ENCODE assay signal across 24 mouse cellular contexts in genomic region chr10:5110773-5111172, GRCm38 (mm10). TPM values are rescaled to one million over a fixed set of nuclear protein-coding genes. Genes with fewer than 3 reads are reported as not detected.
DNase-seq lines count a peak whose midpoint lies in the region; ATAC-seq and TF ChIP-seq lines count a peak whose summit lies in the region.
"Had no signal": no experiment of that assay in that cellular context is flagged by ENCODE, and none has a peak within 500 bp of the region (broad histone marks: within the 10 kb centered on the region; RNA-seq: fewer than 3 reads in every experiment).

No protein-coding gene starts in this region.

- peaks cover 76% of the 10 kb centered on the region for H3K36me3 ChIP-seq in heart, embryonic 10.5 days
- H3K36me3 ChIP-seq in heart, adult 2 months (ENCODE audit: control insufficient read depth, insufficient read depth, low read length), result no peaks in the 10 kb centered on the region
- H3K36me3 ChIP-seq in liver, embryonic 12.5 days, result peaks cover 49% of the 10 kb centered on the region
- peaks cover 23% of the 10 kb centered on the region for H3K36me3 ChIP-seq in kidney, embryonic 15.5 days
- H3K36me3 ChIP-seq: midbrain, embryonic 10.5 days had no signal

- ATAC-seq in liver, embryonic 12.5 days, result no peak
- ATAC-seq in kidney, embryonic 15.5 days (replicated peaks; ENCODE audit: low FRiP score), result no peak
- ATAC-seq: forebrain, embryonic 14.5 days; intestine, embryonic 15.5 days; liver, postnatal 0 days had no signal

- peak; percentile 22 for DNase-seq in heart, embryonic 10.5 days (ENCODE audit: low spot score)
- no peak for DNase-seq in heart, adult 2 months
- peak; percentile 23 for DNase-seq in ovary, adult 18-20 months (ENCODE audit: low spot score)
- no peak for DNase-seq in ovary, postnatal 10 days (ENCODE audit: low spot score)
- DNase-seq: adrenal gland, postnatal 36 days; cerebellum, adult 2 months; heart, postnatal 14 days; layer of hippocampus, postnatal 36 days; liver; liver, postnatal 0 days; lung, postnatal 4 days; spleen, adult 18-20 months; thymus, postnatal 36 days had no signal

- intact Hi-C loops in heart, adult 2 months (cut with DNase I), result no loop called here

- H3K4me2 ChIP-seq in liver, embryonic 12.5 days, result no peak overlapping the region
- H3K4me2 ChIP-seq in kidney, embryonic 15.5 days, result no peak overlapping the region
- H3K4me2 ChIP-seq: hindbrain, embryonic 14.5 days; intestine, embryonic 15.5 days; neural tube, embryonic 13.5 days had no signal

- H3K9ac ChIP-seq in heart, adult 2 months (ENCODE audit: low read depth, low read length), result no peak overlapping the region
- no peak overlapping the region for H3K9ac ChIP-seq in liver, embryonic 12.5 days
- no peak overlapping the region for H3K9ac ChIP-seq in kidney, embryonic 15.5 days
- H3K9ac ChIP-seq: hindbrain, embryonic 14.5 days; intestine, embryonic 15.5 days; liver, postnatal 0 days; neural tube, embryonic 13.5 days had no signal

- H3K79me2 ChIP-seq in heart, adult 2 months (replicated peaks; ENCODE audit: control insufficient read depth, insufficient read depth, low read length), result no peaks in the 10 kb centered on the region; the same call in 1 of the 2 replicates

- 82% methylated on average over 5 of the region's 5 CpGs for WGBS in heart, embryonic 10.5 days
- 68% methylated on average over 5 of the region's 5 CpGs for WGBS in heart, adult 2 months
- 84% methylated on average over 5 of the region's 5 CpGs for WGBS in liver, embryonic 12.5 days (ENCODE audit: insufficient replicate concordance)
- WGBS in kidney, embryonic 15.5 days, result 77% methylated on average over 5 of the region's 5 CpGs

- H3K27ac ChIP-seq in heart, embryonic 10.5 days, result no peak overlapping the region
- H3K27ac ChIP-seq in heart, adult 2 months, result no peak overlapping the region
- H3K27ac ChIP-seq in embryonic fibroblast, embryonic 13.5 days (ENCODE audit: insufficient read depth, low read length), result peak overlapping the region; percentile 62
- no peak overlapping the region for H3K27ac ChIP-seq in liver, embryonic 12.5 days
- no peak overlapping the region for H3K27ac ChIP-seq in kidney, embryonic 15.5 days
- H3K27ac ChIP-seq: hindbrain, embryonic 14.5 days; intestine, embryonic 15.5 days; midbrain, embryonic 10.5 days; neural tube, embryonic 13.5 days had no signal

- H3K4me3 ChIP-seq in heart, embryonic 10.5 days, result no peak overlapping the region
- H3K4me3 ChIP-seq in heart, adult 2 months, result no peak overlapping the region
- H3K4me3 ChIP-seq in embryonic fibroblast, embryonic 13.5 days (ENCODE audit: insufficient read depth, low read length), result no peak overlapping the region
- H3K4me3 ChIP-seq in liver, embryonic 12.5 days, result no peak overlapping the region
- H3K4me3 ChIP-seq in kidney, embryonic 15.5 days (replicated peaks), result no peak overlapping the region
- H3K4me3 ChIP-seq: intestine, embryonic 15.5 days; midbrain, embryonic 10.5 days; neural tube, embryonic 13.5 days had no signal

- TF ChIP-seq CTCF in heart, adult 2 months (IDR thresholded peaks at IDR 0.05), result no peak
- no peak for TF ChIP-seq CTCF in embryonic fibroblast, embryonic 13.5 days (IDR thresholded peaks at IDR 0.05; ENCODE audit: borderline replicate concordance, insufficient read depth, low read length)

- H3K9me3 ChIP-seq in heart, embryonic 10.5 days, result no peaks in the 10 kb centered on the region
- no peaks in the 10 kb centered on the region for H3K9me3 ChIP-seq in liver, embryonic 12.5 days (replicated peaks)
- H3K9me3 ChIP-seq in kidney, embryonic 15.5 days (replicated peaks), result no peaks in the 10 kb centered on the region
- H3K9me3 ChIP-seq: intestine, embryonic 15.5 days; midbrain, embryonic 10.5 days; neural tube, embryonic 13.5 days had no signal

- no peaks in the 10 kb centered on the region for H3K4me1 ChIP-seq in heart, embryonic 10.5 days
- H3K4me1 ChIP-seq in heart, adult 2 months (ENCODE audit: control insufficient read depth, insufficient read depth, low read length), result 0 out of 2 replicates have a peak, but pooled peaks cover 1% of the 10 kb centered on the region
- peaks cover 5% of the 10 kb centered on the region; the same call in 1 of the 2 replicates for H3K4me1 ChIP-seq in embryonic fibroblast, embryonic 13.5 days (ENCODE audit: control insufficient read depth, insufficient read depth, low read length)
- no peaks in the 10 kb centered on the region for H3K4me1 ChIP-seq in liver, embryonic 12.5 days
- no peaks in the 10 kb centered on the region for H3K4me1 ChIP-seq in kidney, embryonic 15.5 days
- H3K4me1 ChIP-seq: intestine, embryonic 15.5 days; midbrain, embryonic 10.5 days; neural tube, embryonic 13.5 days had no signal

- no peak for TF ChIP-seq EP300 in heart, adult 2 months (IDR thresholded peaks at IDR 0.05; ENCODE audit: insufficient read depth, low read depth, low read length)

- no peak for TF ChIP-seq POLR2A in heart, adult 2 months (IDR thresholded peaks at IDR 0.05; ENCODE audit: insufficient read depth, low read depth, low read length)
- TF ChIP-seq POLR2A in embryonic fibroblast, embryonic 13.5 days (IDR thresholded peaks at IDR 0.05; ENCODE audit: low read depth, low read length), result no peak

- H3K27me3 ChIP-seq in heart, embryonic 10.5 days (ENCODE audit: insufficient read depth, poor library complexity, severe bottlenecking), result no peaks in the 10 kb centered on the region
- no peaks in the 10 kb centered on the region for H3K27me3 ChIP-seq in heart, adult 2 months (ENCODE audit: control insufficient read depth, insufficient read depth, low read length)
- no peaks in the 10 kb centered on the region for H3K27me3 ChIP-seq in liver, embryonic 12.5 days (replicated peaks)
- no peaks in the 10 kb centered on the region for H3K27me3 ChIP-seq in kidney, embryonic 15.5 days
- H3K27me3 ChIP-seq: intestine, embryonic 15.5 days; neural tube, embryonic 13.5 days had no signal

RNA-seq across cellular contexts. Expression of gene Gm10097, which starts 41.8 kb away (rescaled TPM):
- polyA plus RNA-seq in heart, embryonic 10.5 days (2016; fragmentation: Nextera tagmentation; extraction: Ambion mirVana), result 0.18 and 0.25 TPM in 2 replicates
- under 1 TPM; 0.16 to 0.61 TPM for total RNA-seq in heart, adult 2 months (2021)
- polyA plus RNA-seq in heart, adult 2 months (2012; rRNA removed), result 0.12 and 0.70 TPM in 2 replicates
- polyA plus RNA-seq in embryonic fibroblast, embryonic 13.5 days (2011; ENCODE audit: insufficient read length, low read depth, missing spikeins), result not detected in 2 replicates
- polyA plus RNA-seq in liver, embryonic 12.5 days (2016; fragmentation: Nextera tagmentation; extraction: Ambion mirVana), result 0.05 TPM in 1 of 2 replicates, not detected in the other
- polyA plus RNA-seq in kidney, embryonic 15.5 days (2015; fragmentation: Nextera tagmentation; extraction: Ambion mirVana), result 0.05 and 0.12 TPM in 2 replicates
- total RNA-seq: adrenal gland, postnatal 36 days; common myeloid progenitor, adult 5-6 weeks; layer of hippocampus, adult 18-20 months; layer of hippocampus, postnatal 36 days; left cerebral cortex, postnatal 25 days had no signal
- polyA plus RNA-seq: cerebellum, adult 2 months; forebrain, embryonic 14.5 days; midbrain, embryonic 10.5 days had no signal

Comparison
In these comparisons a context has a peak if more than half of its experiments do, and no peak if none do; other contexts are left out.
1. DNase-seq: peak in heart, embryonic 10.5 days (single experiment) and ovary, adult 18-20 months (single experiment); none in heart, adult 2 months (0 of 2) and ovary, postnatal 10 days (single experiment).